Mouse (Mus musculus) midbrain, embryonic 12.5 days (tissue): ENCODE results near the gene 1700001O22Rik. TPM values are rescaled to one million over a fixed set of nuclear protein-coding genes. Genes with fewer than 3 reads are reported as not detected.
A peak's percentile ranks its signal among the peaks of the same experiment; 100 is the strongest.

Experiments used
- ATAC-seq: fragments of 200-750 bp; cut with Nextera tagmentation; 2 replicates; pipeline ENCODE4 v1.8.0; 2017; ENCODE audit warnings: low read depth, moderate TSS enrichment, moderate library complexity; ENCODE audit not compliant: low FRiP score
- H3K27ac ChIP-seq: fragments of 300-500 bp; sonication (generic); replicated peaks from 2 replicates; pipeline ENCODE4 v1.5.1; 2016; ENCODE audit warnings: mild to moderate bottlenecking
- H3K27me3 ChIP-seq: fragments of 300-500 bp; sonication (generic); 2 replicates; pipeline ENCODE4 v1.6.1; 2016; ENCODE audit warnings: mild to moderate bottlenecking
- H3K36me3 ChIP-seq: fragments of 300-500 bp; sonication (generic); 2 replicates; pipeline ENCODE4 v1.6.1; 2016
- H3K4me1 ChIP-seq: fragments of 300-500 bp; sonication (generic); 2 replicates; pipeline ENCODE4 v1.6.1; 2016
- H3K4me2 ChIP-seq: fragments of 300-500 bp; sonication (generic); replicated peaks from 2 replicates; pipeline ENCODE4 v1.6.1; 2016; ENCODE audit warnings: mild to moderate bottlenecking, moderate library complexity
- H3K4me3 ChIP-seq: fragments of 300-500 bp; sonication (generic); 2 replicates; pipeline ENCODE4 v1.5.1; 2016; ENCODE audit warnings: mild to moderate bottlenecking
- H3K9ac ChIP-seq: fragments of 300-500 bp; sonication (generic); replicated peaks from 2 replicates; pipeline ENCODE4 v1.6.1; 2016; ENCODE audit warnings: mild to moderate bottlenecking, moderate library complexity
- H3K9me3 ChIP-seq: fragments of 300-500 bp; sonication (generic); 2 replicates; pipeline ENCODE4 v1.6.1; 2016; ENCODE audit warnings: mild to moderate bottlenecking
- WGBS: fragments of 180-500 bp; shearing (Covaris S2); methylation state at CpG from one replicate; pipeline ENCODE4 v1.1.7; 2016; 5-methylcytosine and 5-hydroxymethylcytosine counted together
- polyA plus RNA-seq: library from polyadenylated mRNA; unstranded; fragments of >200 nt; fragmentation: Nextera tagmentation; extraction: Ambion mirVana; gene quantifications from 2 replicates; pipeline ENCODE4 v1.2.1, GENCODE M21; 2016

The 1700001O22Rik gene
- 2.4 and 2.6 TPM in 2 replicates for polyA plus RNA-seq

DNA sequence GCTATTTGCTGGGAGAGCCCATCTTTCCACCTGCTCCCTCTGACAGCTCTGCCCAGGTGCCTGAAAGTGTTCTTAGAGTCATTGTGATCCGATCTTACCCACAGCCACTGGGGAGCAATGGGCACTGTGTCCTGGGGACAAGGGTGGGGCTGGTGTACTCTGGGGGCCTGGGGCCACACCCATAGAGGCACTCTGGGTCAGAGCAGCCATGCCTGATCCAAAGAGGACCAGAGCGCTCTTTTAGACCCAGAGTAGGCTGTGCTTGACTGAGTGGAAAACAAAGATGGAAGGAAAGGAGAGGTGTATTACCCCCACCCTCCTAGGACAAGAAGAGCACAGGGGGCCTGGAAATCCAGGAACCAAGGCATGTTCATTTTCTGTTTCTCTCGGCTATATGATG is at the start of gene 1700001O22Rik:
Gene 1700001O22Rik, minus strand, starts transcription at position 58 of the 400 bp plus-strand sequence.
- ATAC-seq: no peak
- 92% methylated on average over 3 of the region's 3 CpGs for whole genome bisulfite sequencing

DNA sequence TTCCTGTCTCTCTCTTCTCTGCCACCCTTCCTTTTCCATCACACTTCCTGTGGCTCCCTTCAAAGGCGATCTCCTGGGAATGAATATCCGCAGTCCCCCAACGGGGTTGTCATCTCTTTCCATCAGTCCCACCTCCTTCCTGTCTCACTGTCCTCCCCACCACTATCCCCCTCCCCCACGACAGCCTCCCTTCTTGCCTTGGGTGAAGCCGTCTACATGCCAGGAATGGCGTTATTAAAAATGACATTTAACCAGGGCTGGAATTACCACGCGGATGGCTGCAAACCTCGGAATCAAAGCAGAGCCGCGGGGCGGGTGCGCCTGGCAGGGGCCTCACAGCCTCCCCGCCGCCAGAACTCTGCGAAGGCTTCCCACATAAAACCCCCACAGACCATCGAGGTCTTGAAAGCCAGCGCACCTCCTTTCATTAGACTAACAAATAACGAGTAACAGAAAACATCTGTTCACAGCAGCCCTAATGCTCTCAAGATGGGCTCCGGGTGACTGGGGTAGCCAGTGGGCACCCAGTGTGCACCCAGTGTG is 49.4 kb upstream of the 1700001O22Rik start:
- 0 out of 2 replicates have a peak, but pooled peaks cover 7% of the 10 kb centered on the region for H3K27me3 ChIP-seq
- H3K9me3 ChIP-seq: no peaks in the 10 kb centered on the region
- H3K36me3 ChIP-seq: no peaks in the 10 kb centered on the region
- H3K4me2 ChIP-seq: no peak overlapping the region
- no peak for ATAC-seq
- no peak overlapping the region for H3K9ac ChIP-seq
- H3K27ac ChIP-seq: no peak overlapping the region
- no peak overlapping the region for H3K4me3 ChIP-seq
- 53% methylated on average over 20 of the region's 20 CpGs for WGBS
- H3K4me1 ChIP-seq: peaks cover 16% of the 10 kb centered on the region

More for the DNA sequence above, at the start of gene 1700001O22Rik:
- Histone ChIP-seq H3K4me1 (peaks cover 26% of the 10 kb centered on the region), H3K27ac (no peak within 1 kb of the TSS), H3K36me3 (no peaks in the 10 kb centered on the region), H3K9me3 (no peaks in the 10 kb centered on the region), H3K4me3 (no peak within 1 kb of the TSS), H3K4me2 (no peak within 1 kb of the TSS), H3K27me3 (peaks cover 64% of the 10 kb centered on the region), H3K9ac (no peak within 1 kb of the TSS)

DNA sequence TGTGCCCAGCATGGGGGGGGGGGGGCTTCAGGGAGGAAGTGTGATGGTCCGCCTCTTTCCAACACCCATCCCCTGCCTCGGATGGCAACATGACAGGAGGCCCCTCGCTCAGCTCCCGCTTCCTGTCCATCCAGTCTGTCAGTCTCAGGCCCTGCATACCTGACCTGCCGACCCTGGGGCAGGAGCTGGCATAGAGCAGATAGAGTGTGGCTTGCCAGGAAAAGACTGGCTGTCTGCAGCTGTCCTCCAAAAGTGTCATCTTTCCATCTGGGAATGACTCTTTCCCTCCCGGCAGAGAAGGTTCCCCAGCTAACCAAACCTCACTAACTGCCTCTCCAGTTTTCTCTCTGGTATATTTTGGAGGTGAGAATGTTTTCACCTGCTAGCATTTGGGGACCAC is 47.1 kb upstream of the 1700001O22Rik start:
- peaks cover 22% of the 10 kb centered on the region for H3K4me1 ChIP-seq
- no peak for ATAC-seq
- 71% methylated on average over 6 of the region's 6 CpGs for WGBS
- no peak overlapping the region for H3K4me2 ChIP-seq
- no peak overlapping the region for H3K4me3 ChIP-seq
- peaks cover 25% of the 10 kb centered on the region for H3K27me3 ChIP-seq
- no peak overlapping the region for H3K9ac ChIP-seq
- H3K9me3 ChIP-seq: no peaks in the 10 kb centered on the region
- H3K36me3 ChIP-seq: no peaks in the 10 kb centered on the region
- no peak overlapping the region for H3K27ac ChIP-seq

DNA sequence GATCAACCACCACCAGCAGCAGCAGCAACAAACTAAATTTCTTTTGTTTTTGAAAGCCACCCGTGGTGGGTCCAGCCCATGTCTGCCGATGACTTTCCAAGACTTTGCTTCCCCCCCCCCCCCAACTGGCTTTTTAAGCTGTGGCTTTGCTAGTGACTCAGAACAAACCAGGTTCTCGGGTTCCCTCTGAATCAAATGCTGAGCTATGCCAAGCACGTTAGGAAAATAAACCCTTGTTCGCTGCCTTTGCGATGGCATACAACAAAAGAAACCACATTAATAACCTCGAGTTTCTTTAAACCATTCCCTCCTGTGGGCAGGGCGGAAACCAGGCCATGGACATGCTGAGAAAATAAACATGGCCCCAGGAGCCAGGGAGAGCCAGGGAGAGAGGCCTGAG is 44.7 kb upstream of the 1700001O22Rik start:
- WGBS: 65% methylated on average over 8 of the region's 8 CpGs
- ATAC-seq: no peak
- no peaks in the 10 kb centered on the region for H3K36me3 ChIP-seq
- no peak overlapping the region for H3K4me3 ChIP-seq
- H3K27me3 ChIP-seq: peaks cover 47% of the 10 kb centered on the region
- H3K27ac ChIP-seq: no peak overlapping the region
- peaks cover 26% of the 10 kb centered on the region for H3K4me1 ChIP-seq
- no peak overlapping the region for H3K9ac ChIP-seq
- H3K4me2 ChIP-seq: no peak overlapping the region
- H3K9me3 ChIP-seq: no peaks in the 10 kb centered on the region

DNA sequence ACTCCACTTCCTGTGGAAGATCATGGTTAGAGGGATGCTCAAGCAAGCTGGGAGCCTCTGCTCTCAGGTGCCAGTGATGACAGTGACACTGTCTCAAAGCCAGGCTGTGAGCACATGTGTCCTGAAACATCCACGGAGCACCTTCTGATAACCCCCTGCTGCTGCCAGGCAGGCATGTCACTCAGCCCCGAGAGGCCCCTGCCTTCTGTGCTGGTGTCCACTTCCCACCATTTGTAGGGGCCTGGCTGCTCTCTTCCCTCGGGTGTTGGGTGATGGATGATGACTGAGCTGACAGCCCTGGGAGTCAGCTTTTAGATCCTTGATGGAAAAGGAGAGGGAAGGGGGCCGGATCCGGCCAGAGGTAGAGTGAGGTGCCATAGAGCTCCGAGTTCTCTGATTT is 43.3 kb upstream of the 1700001O22Rik start:
- peaks cover 15% of the 10 kb centered on the region for H3K4me1 ChIP-seq
- 54% methylated on average over 6 of the region's 6 CpGs for WGBS
- H3K36me3 ChIP-seq: no peaks in the 10 kb centered on the region
- H3K27me3 ChIP-seq: peaks cover 49% of the 10 kb centered on the region
- H3K4me2 ChIP-seq: no peak overlapping the region
- H3K9ac ChIP-seq: no peak overlapping the region
- no peaks in the 10 kb centered on the region for H3K9me3 ChIP-seq
- no peak for ATAC-seq
- no peak overlapping the region for H3K27ac ChIP-seq
- H3K4me3 ChIP-seq: 0 out of 2 replicates have a peak overlapping the region, but pooled peaks have one; percentile 3

DNA sequence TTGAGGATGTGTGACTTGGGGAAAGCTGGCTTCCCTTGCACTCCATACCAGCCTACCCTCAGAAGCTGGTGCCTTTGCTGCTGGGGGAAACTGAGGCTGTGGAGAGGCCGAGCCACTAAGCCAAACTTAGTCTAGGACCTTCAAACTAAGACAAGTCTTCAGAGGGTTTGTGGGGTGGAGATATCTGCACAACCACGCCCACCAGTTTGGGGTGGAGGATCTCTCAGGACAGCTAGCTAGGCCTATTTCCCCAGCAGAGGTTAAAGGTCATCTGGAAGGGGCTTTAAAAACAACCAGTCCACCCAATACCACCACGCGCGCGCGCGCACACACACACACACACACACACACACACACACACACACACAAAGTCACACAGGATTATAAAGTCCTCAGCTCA is 42.8 kb upstream of the 1700001O22Rik start:
- 82% methylated on average over 8 of the region's 8 CpGs for WGBS
- Histone ChIP-seq H3K4me2 (peak overlapping the region; percentile 79; the same call in 1 of the 2 replicates), H3K27me3 (peaks cover 49% of the 10 kb centered on the region), H3K36me3 (no peaks in the 10 kb centered on the region), H3K9me3 (no peaks in the 10 kb centered on the region), H3K4me1 (peaks cover 15% of the 10 kb centered on the region), H3K4me3 (no peak overlapping the region), H3K27ac (no peak overlapping the region), H3K9ac (no peak overlapping the region)
- ATAC-seq: no peak

DNA sequence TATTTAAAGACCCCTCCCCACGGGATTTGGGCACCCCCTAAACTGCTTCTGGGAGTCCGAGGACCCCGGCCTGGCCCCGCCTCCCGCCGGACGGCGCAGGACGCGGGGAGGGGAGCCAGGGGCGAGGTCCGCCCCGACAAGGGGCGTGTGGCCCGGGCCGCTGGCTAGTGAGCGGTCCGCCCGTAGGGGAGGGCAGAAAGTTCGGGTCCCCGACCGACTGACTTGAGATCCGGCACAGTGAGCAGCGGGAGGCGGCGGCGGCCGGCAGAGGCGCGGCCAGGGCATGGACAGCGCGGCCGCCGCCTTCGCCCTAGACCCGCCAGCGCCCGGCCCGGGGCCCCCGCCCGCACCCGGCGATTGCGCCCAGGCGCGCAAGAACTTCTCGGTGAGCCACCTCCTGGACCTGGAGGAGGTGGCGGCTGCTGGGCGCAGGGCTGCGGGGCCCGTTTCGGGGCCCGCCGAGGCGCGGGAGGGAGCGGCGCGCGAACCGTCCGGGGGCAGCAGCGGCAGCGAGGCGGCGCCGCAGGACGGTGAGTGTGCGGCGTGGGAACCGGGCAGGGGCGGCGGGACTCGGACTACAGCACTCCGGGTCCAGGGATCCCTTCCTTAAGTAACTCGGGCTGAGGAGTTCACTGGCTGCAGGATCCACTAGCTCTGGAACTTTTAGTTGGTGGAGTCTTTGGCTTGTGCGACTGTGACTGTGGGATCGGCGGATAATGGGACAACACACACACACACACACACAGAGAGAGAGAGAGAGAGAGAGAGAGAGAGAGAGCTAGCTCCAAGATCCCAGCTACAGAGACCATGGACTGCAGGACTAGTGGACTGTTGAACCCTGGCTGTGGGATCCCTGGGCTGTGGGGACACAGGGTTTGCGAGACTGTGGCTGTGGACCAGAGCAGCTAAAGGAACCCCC is 42.0 kb upstream of the 1700001O22Rik start:
- Histone ChIP-seq H3K4me3 (peak overlapping the region; percentile 52), H3K9ac (peak overlapping the region; percentile 54), H3K9me3 (no peaks in the 10 kb centered on the region), H3K36me3 (no peaks in the 10 kb centered on the region), H3K27ac (no peak overlapping the region), H3K4me2 (peak overlapping the region; percentile 79), H3K27me3 (peaks cover 49% of the 10 kb centered on the region), H3K4me1 (peaks cover 15% of the 10 kb centered on the region)
- WGBS: under 1% methylated on average over 56 of the region's 80 CpGs
- ATAC-seq: no peak

DNA sequence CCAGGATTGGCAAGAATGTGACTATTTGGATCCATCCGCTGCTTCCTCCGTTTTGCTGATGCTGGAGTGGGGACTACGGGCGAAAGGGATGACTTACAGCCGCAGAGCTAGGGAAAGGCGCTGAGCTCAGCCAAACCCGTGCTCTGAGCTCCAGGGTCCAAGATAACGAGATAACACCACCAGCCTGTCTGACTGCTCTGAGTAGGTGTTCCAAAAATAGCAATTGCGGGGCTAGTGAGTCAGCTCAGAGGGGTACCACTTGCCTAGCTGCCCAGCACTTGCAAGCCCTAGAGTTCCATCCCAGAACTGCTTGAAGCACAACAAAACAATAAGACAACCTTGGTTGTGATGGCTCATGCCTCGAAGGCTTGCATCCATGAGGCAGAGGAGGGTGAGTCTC is 39.2 kb upstream of the 1700001O22Rik start:
- no peak overlapping the region for H3K27ac ChIP-seq
- H3K4me2 ChIP-seq: no peak overlapping the region
- no peak overlapping the region for H3K4me3 ChIP-seq
- H3K4me1 ChIP-seq: peaks cover 15% of the 10 kb centered on the region
- 64% methylated on average over 10 of the region's 10 CpGs for WGBS
- ATAC-seq: no peak
- H3K27me3 ChIP-seq: peaks cover 42% of the 10 kb centered on the region
- H3K9ac ChIP-seq: no peak overlapping the region
- H3K9me3 ChIP-seq: no peaks in the 10 kb centered on the region
- no peaks in the 10 kb centered on the region for H3K36me3 ChIP-seq

DNA sequence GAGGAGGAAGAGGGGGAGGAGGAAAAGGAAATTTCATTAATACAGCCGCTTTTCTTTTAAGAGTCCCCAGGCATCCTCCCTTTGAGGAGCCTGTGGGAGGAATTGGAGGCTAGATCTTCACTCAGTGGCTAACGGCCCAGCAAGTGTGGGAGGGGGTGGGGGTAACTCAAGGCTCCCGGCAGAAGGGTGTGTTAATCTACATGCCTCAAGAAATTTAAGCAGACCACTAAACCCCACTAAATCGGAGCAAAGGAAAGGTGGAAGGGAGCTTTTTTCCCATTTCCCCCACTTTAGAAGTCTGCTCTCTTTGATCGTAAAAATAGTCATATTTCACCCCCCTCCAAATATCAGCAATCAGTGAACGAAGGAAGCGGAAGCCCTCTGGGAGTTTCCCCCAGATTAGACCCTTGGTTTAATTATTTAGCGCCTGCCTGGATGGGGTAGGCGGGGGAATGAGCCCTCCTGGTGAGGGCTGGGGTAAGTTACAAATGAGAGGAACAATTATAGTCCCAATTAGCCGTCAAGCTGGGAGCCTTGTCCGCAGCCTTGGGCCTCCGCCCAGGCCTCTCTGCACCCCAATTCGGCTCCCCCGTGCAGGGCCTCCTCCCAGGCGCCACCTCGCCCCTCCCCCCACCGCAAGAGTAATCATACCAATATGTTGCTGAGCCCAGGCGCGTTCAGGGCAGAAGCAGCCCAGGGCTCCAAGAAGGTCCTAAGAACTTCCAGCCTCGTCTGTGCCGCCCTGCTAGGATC is 33.0 kb upstream of the 1700001O22Rik start:
- ATAC-seq: no peak
- WGBS: 16% methylated on average over 21 of the region's 21 CpGs
- H3K4me3 ChIP-seq: no peak overlapping the region
- peaks cover 11% of the 10 kb centered on the region for H3K4me1 ChIP-seq
- H3K9ac ChIP-seq: peak overlapping the region; percentile 41; the same call in 1 of the 2 replicates
- no peak overlapping the region for H3K4me2 ChIP-seq
- H3K27ac ChIP-seq: no peak overlapping the region
- H3K36me3 ChIP-seq: no peaks in the 10 kb centered on the region
- no peaks in the 10 kb centered on the region for H3K27me3 ChIP-seq
- no peaks in the 10 kb centered on the region for H3K9me3 ChIP-seq

DNA sequence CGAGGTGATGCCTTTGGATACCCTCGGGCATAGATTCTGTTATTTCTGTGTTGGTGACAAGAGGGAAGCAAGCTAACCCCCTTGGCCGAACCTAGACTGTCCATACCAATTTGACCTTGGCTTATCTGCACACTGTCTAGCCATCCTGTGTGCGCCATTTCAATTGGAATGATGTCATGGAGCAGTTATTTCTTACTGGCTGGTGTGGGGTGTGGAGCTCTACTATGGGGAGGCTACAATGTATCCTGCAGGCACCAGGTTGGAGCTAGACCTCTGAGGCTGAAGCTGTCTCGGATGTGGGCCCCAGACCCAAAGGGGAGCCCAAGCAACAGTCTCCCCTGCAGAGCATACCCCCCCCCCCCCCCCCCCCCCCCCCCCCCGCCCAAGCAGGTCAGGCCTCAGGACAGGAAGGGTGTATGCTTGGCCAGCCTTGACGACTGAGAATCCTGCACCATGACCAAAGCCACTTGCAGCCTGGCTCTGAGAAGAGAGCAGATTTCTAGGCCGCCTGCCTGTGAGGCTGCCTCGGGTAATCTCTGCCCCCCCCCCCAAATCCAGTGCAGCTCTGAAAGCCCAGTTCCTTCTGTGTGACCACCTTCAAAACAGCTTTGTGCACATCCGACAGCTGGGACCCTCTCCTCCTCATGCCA is 31.0 kb upstream of the 1700001O22Rik start, which contains the start of gene Prrx2:
Gene Prrx2, plus strand, starts transcription at position 600 of the 650 bp plus-strand sequence.
- Histone ChIP-seq H3K27ac (no peak within 1 kb of the TSS), H3K36me3 (no peaks in the 10 kb centered on the region), H3K4me1 (peaks cover 11% of the 10 kb centered on the region), H3K4me2 (no peak within 1 kb of the TSS), H3K9me3 (no peaks in the 10 kb centered on the region), H3K9ac (no peak within 1 kb of the TSS), H3K27me3 (no peaks in the 10 kb centered on the region), H3K4me3 (no peak within 1 kb of the TSS)
- ATAC-seq: no peak
- WGBS: 70% methylated on average over 9 of the region's 10 CpGs

DNA sequence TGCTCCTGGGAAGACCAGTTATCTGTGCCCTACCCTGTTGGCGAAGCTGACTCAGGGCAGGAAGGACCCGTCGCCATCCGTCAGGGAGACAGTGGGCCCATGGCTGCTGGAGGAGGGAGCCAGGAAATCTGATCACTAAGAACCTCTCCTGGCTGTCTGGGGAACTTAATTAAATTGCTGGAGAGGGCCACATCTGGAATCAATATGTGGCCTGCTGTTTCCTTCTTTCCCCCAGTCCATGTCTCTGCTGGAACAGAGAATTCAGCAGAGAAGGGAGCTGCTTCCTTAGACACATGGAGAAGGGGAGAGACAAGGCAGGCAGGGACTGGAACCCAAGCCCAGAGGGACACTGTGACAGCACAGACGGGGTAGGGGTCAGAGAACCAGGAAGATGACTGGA is 30.2 kb upstream of the 1700001O22Rik start:
- no peak for ATAC-seq
- Histone ChIP-seq H3K27ac (no peak overlapping the region), H3K27me3 (no peaks in the 10 kb centered on the region), H3K9me3 (no peaks in the 10 kb centered on the region), H3K4me3 (no peak overlapping the region), H3K4me2 (no peak overlapping the region), H3K4me1 (peaks cover 11% of the 10 kb centered on the region), H3K36me3 (no peaks in the 10 kb centered on the region), H3K9ac (no peak overlapping the region)
- 64% methylated on average over 5 of the region's 5 CpGs for WGBS
